Mouse (Mus musculus) heart, adult 9 months (tissue): ENCODE results near the gene Man1c1.

Experiments used
- DNase-seq, 2 experiments: peaks; one replicate each; pipeline ENCODE4 v3.0.0; 2022; ENCODE audit warnings: low spot score in 2 of 2

The Man1c1 gene

GRCm38 (mm10) chr4:134579620-134580019, 124.5 kb downstream of the Man1c1 start:
- DNase-seq: no peak

DNA sequence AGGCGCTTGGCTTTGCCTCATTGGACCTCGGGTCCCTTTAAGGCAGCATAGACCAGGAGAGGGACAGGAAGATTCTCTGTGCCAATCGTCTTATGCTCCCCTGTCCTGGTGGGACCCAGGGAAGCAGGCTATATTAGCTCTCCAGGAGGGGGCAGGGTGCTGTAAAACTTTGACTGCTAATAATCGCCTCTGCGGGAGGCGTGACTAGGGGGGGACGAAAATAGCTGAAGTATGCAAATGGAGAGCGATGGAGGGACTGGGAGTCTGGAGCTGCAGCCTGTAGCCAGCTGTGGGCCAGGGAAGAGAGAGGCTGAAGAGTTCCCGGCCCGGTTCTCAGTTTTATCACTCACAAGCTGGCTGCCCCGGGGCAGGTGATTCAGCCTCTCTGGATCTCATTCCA, 124.9 kb downstream of the Man1c1 start:
- DNase-seq: peak in 1 of 2 experiments; percentile 45

GRCm38 (mm10) chr4:134578407-134578806, 125.7 kb downstream of the Man1c1 start:
- DNase-seq: no peak

- DNase-seq: no peak
Observed at GRCm38 (mm10) chr4:134577281-134577680, 126.8 kb downstream of the Man1c1 start.

DNA sequence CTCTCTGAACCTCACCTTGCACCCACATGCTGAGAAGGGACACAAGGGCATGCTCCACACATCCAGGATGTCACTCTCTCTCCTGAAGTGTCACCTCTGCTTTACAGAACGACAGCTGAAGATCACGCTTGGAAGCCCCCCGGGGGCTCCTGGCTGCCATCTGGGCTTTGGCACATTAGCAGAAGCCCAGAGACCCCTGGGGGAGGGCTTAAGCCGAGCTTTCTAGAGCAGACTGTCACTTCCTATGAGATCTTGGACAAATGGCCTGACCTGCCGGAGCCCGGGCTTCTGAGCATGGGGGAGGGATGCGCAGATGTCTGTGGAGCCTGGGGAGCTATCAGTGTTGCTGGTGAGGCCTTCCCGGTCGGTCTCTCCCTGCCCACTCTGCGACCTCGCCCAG, 128.6 kb downstream of the Man1c1 start:
- no peak for DNase-seq

GRCm38 (mm10) chr4:134572449-134573300, 131.4 kb downstream of the Man1c1 start:
- no peak for DNase-seq

GRCm38 (mm10) chr4:134570704-134571451, 133.2 kb downstream of the Man1c1 start:
- DNase-seq: no peak

DNA sequence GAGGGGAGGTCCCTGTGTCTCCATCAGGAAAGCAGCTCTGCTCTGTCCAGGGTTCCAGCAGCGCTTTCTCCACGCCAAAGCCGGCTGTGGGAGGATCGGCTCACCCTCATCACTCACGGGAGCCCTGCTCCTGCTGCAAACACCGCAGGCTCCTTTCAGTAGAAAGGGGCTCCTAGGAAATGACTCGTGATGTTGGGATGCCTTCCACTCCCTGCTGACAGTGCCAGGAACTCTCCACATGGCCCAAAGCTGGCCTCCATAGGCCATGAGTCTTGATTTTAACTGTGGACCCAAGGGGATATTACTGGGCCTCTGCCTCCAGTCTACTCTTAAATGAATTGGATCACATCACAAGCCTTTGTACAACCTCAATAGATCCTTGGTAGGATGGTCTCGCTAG, 134.3 kb downstream of the Man1c1 start:
- DNase-seq: no peak

DNA sequence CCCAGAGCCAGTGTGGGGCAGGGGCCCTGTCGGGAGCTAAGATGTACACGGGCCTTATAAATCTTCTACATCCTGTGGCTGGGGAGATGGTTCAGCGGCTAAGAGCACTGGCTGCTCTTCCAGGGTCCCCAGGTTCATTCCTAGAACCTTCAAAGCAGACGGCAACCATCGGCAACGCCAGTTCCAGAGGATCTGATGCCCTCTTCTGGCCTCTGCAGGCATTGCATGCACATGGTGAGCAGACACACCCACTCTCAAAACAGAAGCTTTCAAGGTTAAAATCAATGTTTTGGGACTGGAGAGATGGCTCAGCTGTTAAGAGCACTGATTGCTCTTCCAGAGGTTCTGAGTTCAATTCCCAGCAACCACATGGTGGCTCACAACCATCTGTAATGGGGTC, 134.9 kb downstream of the Man1c1 start:
- no peak for DNase-seq

GRCm38 (mm10) chr4:134567377-134568226, 136.5 kb downstream of the Man1c1 start:
- no peak for DNase-seq

- no peak for DNase-seq
Observed at GRCm38 (mm10) chr4:134564093-134564492, 140.0 kb downstream of the Man1c1 start.

DNA sequence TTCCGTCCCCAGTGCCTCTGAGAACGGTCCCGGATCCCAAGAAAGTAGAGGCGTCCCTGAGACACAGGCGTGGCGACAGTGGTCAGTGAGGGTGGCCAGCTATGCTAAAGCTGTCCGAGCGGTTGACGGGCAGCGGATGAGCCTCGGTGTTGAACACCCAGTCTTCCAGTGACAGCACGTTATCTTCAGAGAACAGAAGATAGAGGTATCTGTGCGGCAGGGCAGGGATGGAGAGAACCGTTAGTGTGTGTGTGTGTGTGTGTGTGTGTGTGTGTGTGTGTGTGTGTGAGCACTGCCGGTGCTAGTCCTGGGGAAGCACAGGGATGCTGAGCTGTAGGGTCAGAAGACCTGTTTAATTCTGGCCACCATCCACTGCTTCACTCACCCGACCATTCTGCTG, 140.5 kb downstream of the Man1c1 start:
- no peak for DNase-seq

- no peak for DNase-seq
Observed at GRCm38 (mm10) chr4:134562014-134562413, 142.1 kb downstream of the Man1c1 start.

- no peak for DNase-seq
Observed at GRCm38 (mm10) chr4:134560699-134561098, 143.4 kb downstream of the Man1c1 start.

DNA sequence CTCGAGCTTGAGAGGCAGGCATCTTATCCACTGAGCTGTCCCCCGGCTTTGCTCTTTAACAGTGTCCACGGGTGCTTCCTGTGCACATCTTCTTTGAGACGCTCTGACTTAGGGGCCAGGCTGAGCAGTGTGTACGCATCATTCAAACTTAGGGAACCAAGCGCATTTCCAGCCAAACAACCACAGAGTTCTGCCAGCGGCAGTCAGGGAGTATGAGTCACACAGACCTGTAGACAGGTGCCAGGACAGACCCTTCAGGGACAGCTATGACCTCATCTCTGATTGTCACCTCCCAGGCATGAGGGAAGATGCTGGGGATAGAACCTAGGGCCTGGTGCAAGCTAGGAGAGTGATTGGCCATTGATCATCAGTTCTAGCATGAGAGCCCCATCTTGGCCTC, 144.9 kb downstream of the Man1c1 start:
- DNase-seq: no peak

GRCm38 (mm10) chr4:134558570-134559113, 145.4 kb downstream of the Man1c1 start:
- no peak for DNase-seq

- DNase-seq: no peak
Observed at GRCm38 (mm10) chr4:134557626-134558249, 146.4 kb downstream of the Man1c1 start.

- DNase-seq: no peak
Observed at GRCm38 (mm10) chr4:134555956-134556580, 148.0 kb downstream of the Man1c1 start.

DNA sequence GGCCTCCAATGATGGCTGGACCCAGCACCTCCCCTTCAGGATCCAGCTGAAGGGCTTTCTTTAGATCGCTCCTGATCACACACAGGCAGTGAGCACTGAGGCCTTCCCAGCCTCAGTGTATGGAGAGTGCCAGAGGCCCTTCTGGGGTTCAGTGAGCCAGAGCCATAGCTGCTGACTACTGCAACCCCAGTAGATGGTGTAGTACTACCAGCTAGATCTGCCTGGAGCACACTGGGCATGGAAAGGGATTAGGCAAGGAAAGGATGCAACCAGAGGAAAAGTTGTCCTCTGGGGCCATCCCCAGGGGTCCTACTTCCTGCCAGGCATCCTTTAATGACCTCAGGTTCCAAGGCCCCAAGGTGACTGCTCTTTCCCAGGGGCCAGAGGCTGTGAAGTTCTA, 150.5 kb downstream of the Man1c1 start:
- no peak for DNase-seq

- peak; percentile 67 to 72 for DNase-seq
Observed at GRCm38 (mm10) chr4:134551494-134552316, 152.4 kb downstream of the Man1c1 start, which contains the start of gene Selenon. Gene Selenon, minus strand, starts transcription at chr4:134552166.
